Mouse (Mus musculus) CH12.LX (cell line): Measurements from ENCODE around the gene 4930524B15Rik. TPM values are rescaled to one million over a fixed set of nuclear protein-coding genes. Genes with fewer than 3 reads are reported as not detected.
A peak's percentile ranks its signal among the peaks of the same experiment; 100 is the strongest.
"Not testable (repeated sequence)": the region's sequence is repeated elsewhere in the genome, so short reads cannot be mapped to it uniquely, and the experiment has no call there.

Experiments
- DNase-seq: peaks from one replicate; pipeline ENCODE4 v3.0.0-alpha.2; 2013; ENCODE audit errors: extremely low read depth
- H3K27ac ChIP-seq: 2 replicates; pipeline ENCODE4 v1.5.1; 2012; ENCODE audit warnings: low read depth, mild to moderate bottlenecking, control low read depth, moderate library complexity; ENCODE audit not compliant: insufficient read depth
- H3K27me3 ChIP-seq: replicated peaks from 2 replicates; pipeline ENCODE3; 2012; ENCODE audit warnings: inconsistent platforms
- H3K36me3 ChIP-seq, 2 experiments: replicated peaks in 1 of 2; 2 replicates each; pipeline versions ENCODE3 to v1.6.1; 2012; ENCODE audit warnings: inconsistent platforms in 1 of 2, low read length in 1 of 2, mild to moderate bottlenecking in 1 of 2, mixed read lengths in 1 of 2, moderate library complexity in 1 of 2; ENCODE audit not compliant: control insufficient read depth in 1 of 2, insufficient read depth in 1 of 2
- H3K4me1 ChIP-seq, 2 experiments: 2 replicates each; pipeline ENCODE4 v1.6.1; 2012; ENCODE audit warnings: inconsistent platforms in 1 of 2, moderate library complexity in 1 of 2; ENCODE audit not compliant: insufficient read depth in 2 of 2, control insufficient read depth in 1 of 2
- H3K4me2 ChIP-seq: 2 replicates; pipeline ENCODE4 v1.6.1; 2012; ENCODE audit warnings: low read depth, mild to moderate bottlenecking, control low read depth; ENCODE audit not compliant: poor library complexity, insufficient read depth, severe bottlenecking
- H3K4me3 ChIP-seq, 3 experiments: fragments of 150-350 bp in 1 of 3; sonication (generic) in 1 of 3; replicated peaks in 1 of 3; 2 replicates each; pipeline versions ENCODE3 to v1.5.1; 2011 to 2012; ENCODE audit warnings: low read depth in 2 of 3, low read length in 2 of 3, mild to moderate bottlenecking in 2 of 3, moderate library complexity in 2 of 3, control low read depth in 1 of 3, improper control_type of control experiment in 1 of 3, inconsistent platforms in 1 of 3, mixed read lengths in 1 of 3; ENCODE audit not compliant: poor library complexity in 1 of 3
- H3K79me2 ChIP-seq: replicated peaks from 2 replicates; pipeline ENCODE4 v1.6.1; 2012; ENCODE audit warnings: mild to moderate bottlenecking, moderate library complexity; ENCODE audit not compliant: control insufficient read depth, poor library complexity, insufficient read depth, severe bottlenecking; ENCODE audit errors: extremely low read depth
- H3K9ac ChIP-seq: 2 replicates; pipeline ENCODE4 v1.6.1; 2012; ENCODE audit warnings: low read depth, mild to moderate bottlenecking, control low read depth, moderate library complexity; ENCODE audit not compliant: insufficient read depth
- H3K9me3 ChIP-seq: replicated peaks from 2 replicates; pipeline ENCODE3; 2012; ENCODE audit warnings: low read length, inconsistent platforms, mixed read lengths
- BHLHE40 ChIP-seq: IDR thresholded peaks from 2 replicates; pipeline ENCODE4 v1.6.1; 2011; ENCODE audit warnings: mild to moderate bottlenecking, low read depth, low read length, improper control_type of control experiment
- CHD1 ChIP-seq: IDR thresholded peaks from 2 replicates; pipeline ENCODE4 v1.6.1; 2012; ENCODE audit warnings: low read depth, low read length, improper control_type of control experiment, inconsistent platforms
- CTCF ChIP-seq, 2 experiments: IDR thresholded peaks in 1 of 2; conservative IDR thresholded peaks in 1 of 2; 2 replicates each; pipeline ENCODE4 v1.5.1; 2011 to 2012; ENCODE audit warnings: low read depth in 2 of 2, low read length in 2 of 2, improper control_type of control experiment in 1 of 2, inconsistent platforms in 1 of 2, mild to moderate bottlenecking in 1 of 2, moderate library complexity in 1 of 2
- EP300 ChIP-seq: IDR thresholded peaks from 2 replicates; pipeline ENCODE4 v1.6.1; 2011; ENCODE audit warnings: low read length, improper control_type of control experiment
- JUN ChIP-seq: IDR thresholded peaks from 2 replicates; pipeline ENCODE4 v1.6.1; 2011; ENCODE audit warnings: low read depth, mild to moderate bottlenecking, low read length, improper control_type of control experiment, moderate library complexity; ENCODE audit not compliant: insufficient read depth
- MEF2A ChIP-seq: IDR thresholded peaks from 2 replicates; pipeline ENCODE4 v1.6.1; 2014; ENCODE audit warnings: low read depth, mild to moderate bottlenecking, inconsistent platforms, low read length, improper control_type of control experiment, borderline replicate concordance
- MXI1 ChIP-seq: IDR thresholded peaks from 2 replicates; pipeline ENCODE4 v1.6.1; 2011; ENCODE audit warnings: mild to moderate bottlenecking, low read depth, low read length, improper control_type of control experiment
- MYC ChIP-seq: IDR thresholded peaks from 2 replicates; pipeline ENCODE4 v1.6.1; 2011; ENCODE audit warnings: low read depth, mild to moderate bottlenecking, improper control_type of control experiment, low read length
- NELFE ChIP-seq: IDR thresholded peaks from 2 replicates; pipeline ENCODE4 v1.6.1; 2011; ENCODE audit warnings: low read depth, low read length, improper control_type of control experiment
- TCF12 ChIP-seq: IDR thresholded peaks from 2 replicates; pipeline ENCODE4 v1.6.1; 2014; ENCODE audit warnings: low read depth, mild to moderate bottlenecking, inconsistent platforms, low read length, improper control_type of control experiment
- ZMIZ1 ChIP-seq: IDR thresholded peaks from 2 replicates; pipeline ENCODE4 v1.6.1; 2012; ENCODE audit warnings: low read depth, mild to moderate bottlenecking, inconsistent platforms, low read length, improper control_type of control experiment
- dilution Hi-C: fragments of 300-500 bp; cut with MboI; formaldehyde crosslinking; loops from 2 replicates; pipeline ENCODE4 v1.14.3; 2020; ENCODE audit warnings: low sequenced_read_pairs; ENCODE audit not compliant: extremely low pct_unique_long_range_greater_than_20kb, extremely low pct_ligation_motif_present
- in situ Hi-C: fragments of 300-500 bp; cut with MboI; formaldehyde crosslinking; loops from 3 replicates; pipeline ENCODE4 v1.14.3; 2019; ENCODE audit warnings: low sequenced_read_pairs, low pct_ligation_motif_present, low pct_unique_long_range_greater_than_20kb, mixed read lengths
- polyA plus RNA-seq: library from polyadenylated mRNA; unstranded; fragments of >175 nt; gene quantifications from 2 replicates; pipeline ENCODE4 v1.2.1, GENCODE M21; 2012; ENCODE audit warnings: low read depth; ENCODE audit not compliant: insufficient read length
- total RNA-seq, 2 experiments: library from RNA; depleted of rRNA; stranded (reverse); fragments of 300-350 nt in 1 of 2; fragments of >200 nt in 1 of 2; gene quantifications; 2 replicates each; pipeline ENCODE4 v1.2.3; 2012 to 2014

Gene 4930524B15Rik
- total and polyA plus RNA-seq, 3 experiments: not detected

DNA sequence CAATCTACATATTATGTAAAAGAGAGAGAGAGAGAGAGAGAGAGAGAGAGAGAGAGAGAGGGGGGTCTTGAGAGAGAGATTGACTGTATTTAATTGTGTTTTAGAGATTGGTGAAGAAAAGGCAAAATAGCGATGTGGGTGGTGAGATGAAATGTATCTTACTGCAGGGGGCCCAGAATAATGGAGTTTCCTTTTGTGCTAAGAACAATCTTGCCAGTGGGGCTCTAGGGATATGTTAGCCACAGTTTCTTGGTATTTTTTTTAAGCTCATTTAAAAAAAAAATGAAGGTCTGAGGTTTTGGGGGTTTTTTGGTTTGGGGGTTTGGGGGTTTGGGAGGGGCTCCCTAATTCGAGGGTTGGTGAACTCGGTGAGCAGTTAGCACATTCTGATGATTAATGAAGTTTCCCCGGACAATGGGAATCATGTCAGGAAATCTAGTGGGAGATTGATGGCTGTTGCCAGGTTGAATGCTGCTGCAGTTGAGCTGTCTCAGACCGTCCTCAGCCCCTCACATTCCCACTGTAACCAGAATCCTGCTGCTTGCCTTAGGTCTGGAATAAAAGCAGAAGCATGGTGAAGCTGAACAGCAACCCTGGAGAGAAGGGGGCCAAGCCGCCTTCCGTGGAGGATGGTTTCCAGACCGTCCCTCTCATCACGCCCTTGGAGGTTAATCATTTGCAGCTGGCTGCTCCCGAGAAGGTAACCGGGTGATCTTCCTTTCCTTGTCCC, 36.0 kb downstream of the 4930524B15Rik start:
- dilution Hi-C loops: no loop called here

DNA sequence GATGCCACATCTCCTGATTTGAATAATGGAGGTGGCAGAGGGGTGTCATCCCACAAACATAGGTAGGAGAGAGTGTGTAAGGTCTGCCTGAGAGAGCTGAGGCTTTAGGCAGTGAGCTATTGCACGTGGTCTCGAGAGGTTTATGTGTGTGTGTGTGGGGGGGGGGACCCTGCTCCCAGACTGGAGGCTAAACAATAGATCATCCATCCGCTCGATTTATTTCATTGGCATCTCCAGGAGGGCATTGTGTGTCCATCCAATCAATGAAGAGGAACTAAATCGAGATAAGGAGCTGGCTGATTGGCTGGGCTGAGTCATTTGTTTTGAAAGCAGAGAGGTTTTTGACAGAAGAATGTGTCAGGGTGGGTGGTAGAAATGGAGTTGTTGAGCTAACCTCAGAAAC, 37.3 kb downstream of the 4930524B15Rik start:
- TF ChIP-seq MYC: no peak
- TF ChIP-seq MXI1: no peak
- TF ChIP-seq JUN: no peak
- no peak for TF ChIP-seq CHD1
- no peak for TF ChIP-seq NELFE
- TF ChIP-seq, all 38 proteins: peak for 0
- in situ Hi-C loops: loop anchor here (10.0 kb wide), 1 partner anchor 62 kb away; no protein-coding TSS in a partner anchor

More for the DNA sequence above, 36.0 kb downstream of the 4930524B15Rik start:
- in situ Hi-C loops: loop anchor here (10.0 kb wide), 1 partner anchor 63 kb away; no protein-coding TSS in a partner anchor
- Histone ChIP-seq H3K79me2 (no peaks in the 10 kb centered on the region), H3K36me3 (no peaks in the 10 kb centered on the region), H3K9me3 (peaks cover under 1% of the 10 kb centered on the region), H3K4me1 (peaks cover 0 to 26% of the 10 kb centered on the region in 2 experiments; a peak in 2 of 4 replicates), H3K4me3 (no peak overlapping the region), H3K27me3 (no peaks in the 10 kb centered on the region), H3K27ac (no peak overlapping the region), H3K9ac (no peak overlapping the region), H3K4me2 (no peak overlapping the region)
- no peak for DNase-seq
- TF ChIP-seq TCF12 (no peak), EP300 (no peak), MXI1 (no peak), CTCF (conservative IDR thresholded peaks at IDR 0.05 in 1 of 2, IDR thresholded peaks at IDR 0.05 in 1 of 2; ENCODE audit: low read depth in 2 of 2, low read length in 2 of 2) (no peak), BHLHE40 (peak; percentile 25; the same call in 1 of the 2 replicates), MEF2A (no peak), ZMIZ1 (no peak)

DNA sequence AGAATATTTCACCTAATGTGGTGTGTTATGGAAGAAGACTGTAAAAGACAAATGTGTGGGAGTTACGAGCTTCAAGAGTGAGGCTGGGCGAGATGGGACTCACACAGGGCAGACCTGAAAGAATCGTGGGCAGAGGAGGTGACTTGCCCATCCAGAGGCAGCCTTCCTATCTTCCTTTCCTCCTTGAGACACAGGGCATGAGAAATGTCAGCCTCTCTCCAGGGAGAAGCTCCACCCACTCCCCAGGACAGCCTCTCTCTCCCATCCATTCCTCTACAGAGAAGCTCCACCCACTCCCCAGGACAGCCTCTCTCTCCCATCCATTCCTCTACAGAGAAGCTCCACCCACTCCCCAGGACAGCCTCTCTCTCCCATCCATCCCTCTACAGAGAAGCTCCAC, 42.7 kb downstream of the 4930524B15Rik start:
- H3K79me2 ChIP-seq, H3K4me3 ChIP-seq, H3K9ac ChIP-seq, DNase-seq, H3K27ac ChIP-seq, dilution Hi-C loops, H3K4me2 ChIP-seq, H3K36me3 ChIP-seq, H3K27me3 ChIP-seq: not testable (repeated sequence)
- Histone ChIP-seq H3K4me1 (peaks cover 18 to 39% of the 10 kb centered on the region in 2 experiments), H3K9me3 (peaks cover 13% of the 10 kb centered on the region)
- in situ Hi-C loops: loop anchor here (10.0 kb wide), 1 partner anchor 57 kb away; no protein-coding TSS in a partner anchor

More for the DNA sequence above, 37.3 kb downstream of the 4930524B15Rik start:
- Histone ChIP-seq H3K4me2 (no peak overlapping the region), H3K9ac (no peak overlapping the region), H3K9me3 (peaks cover 13% of the 10 kb centered on the region), H3K27me3 (no peaks in the 10 kb centered on the region), H3K4me3 (no peak overlapping the region), H3K4me1 (peaks cover 0 to 26% of the 10 kb centered on the region in 2 experiments; a peak in 2 of 4 replicates), H3K79me2 (no peaks in the 10 kb centered on the region), H3K36me3 (no peaks in the 10 kb centered on the region), H3K27ac (no peak overlapping the region)
- no peak for DNase-seq
- dilution Hi-C loops: no loop called here
